Mouse (Mus musculus) heart, adult 2 months (tissue): ENCODE measurements at regions not wholly inside any gene's neighbourhood (a gene's known extent, or its start where the extent isn't known, plus 50 kb on each side); places are given as distances from the start of the nearest gene placed in this dataset.

Source experiments
- CTCF ChIP-seq: fragments of 200-600 bp; IDR thresholded peaks from 2 replicates; pipeline ENCODE4 v1.8.1; 2022; ENCODE audit warnings: antibody characterized with exemption, mild to moderate bottlenecking, moderate library complexity
- POLR2A ChIP-seq: fragments of 200-500 bp; IDR thresholded peaks from 2 replicates; pipeline ENCODE4 v1.6.1; 2011; ENCODE audit warnings: mild to moderate bottlenecking, low read depth, low read length, control low read depth; ENCODE audit not compliant: insufficient read depth

- TF ChIP-seq CTCF (no peak), POLR2A (no peak)
Observed at GRCm38 (mm10) chr10:8130472-8131241, 174.6 kb upstream of the Tab2 start.
